Mouse (Mus musculus): ENCODE results near the gene Lbx2. TPM values are rescaled to one million over a fixed set of nuclear protein-coding genes. Genes with fewer than 3 reads are reported as not detected.

Gene Lbx2
- 0.46 TPM in 1 of 2 replicates, not detected in the other for total RNA-seq (2014; rRNA removed)
- 0.33 TPM in 1 of 2 replicates, not detected in the other for polyA plus RNA-seq (2015; fragmentation: Nextera tagmentation; extraction: Ambion mirVana)

DNA sequence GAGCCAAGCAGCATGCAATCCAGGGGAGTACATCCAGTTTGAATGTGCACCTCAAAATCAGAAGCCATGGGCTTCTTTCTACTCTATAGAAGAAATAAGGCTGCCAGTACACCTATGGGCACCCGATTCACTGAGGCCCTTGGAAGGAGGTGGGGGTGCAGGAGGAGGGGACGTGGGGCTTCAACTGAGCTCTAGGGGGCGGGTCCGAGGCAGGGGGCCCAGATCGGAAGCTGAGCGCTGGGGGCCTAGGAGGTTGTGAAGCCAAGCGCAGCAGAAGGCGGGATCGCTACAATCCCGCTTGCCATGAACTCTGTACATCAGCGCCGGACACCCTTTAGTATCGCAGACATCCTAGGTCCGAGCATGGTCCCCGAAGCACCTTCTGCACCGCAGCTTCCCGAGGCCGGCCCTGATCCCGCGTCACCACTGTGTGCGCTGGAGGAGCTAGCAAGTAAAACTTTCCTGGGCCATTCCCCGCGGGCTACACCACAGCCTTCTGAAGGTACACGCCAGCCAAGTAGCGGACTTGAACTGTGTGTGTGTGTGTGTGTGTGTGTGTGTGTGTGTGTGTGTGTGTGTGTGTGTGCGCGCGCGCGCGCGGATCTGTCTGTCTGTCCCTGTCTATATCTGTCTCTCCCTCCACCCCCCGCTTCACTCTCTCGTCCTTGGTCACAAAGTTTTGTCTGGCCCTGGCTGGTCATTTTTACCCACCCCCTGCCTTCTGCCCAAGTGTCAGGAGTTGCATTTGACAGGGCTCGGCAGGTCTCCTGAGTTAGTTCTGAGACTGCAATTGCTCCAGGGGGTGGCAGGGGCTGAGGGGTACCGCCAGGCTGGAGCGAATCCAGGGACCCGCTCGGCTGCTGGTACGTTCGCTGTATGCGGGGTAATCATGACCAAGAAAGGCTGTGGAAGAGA lies at the start of gene Lbx2:
Gene Lbx2 (plus strand): TSS at position 247 of the 915 bp plus-strand sequence.
- no peak for ATAC-seq
- no peak within 1 kb of the TSS for H3K4me2 ChIP-seq (ENCODE audit: low read depth)
- H3K4me1 ChIP-seq (ENCODE audit: insufficient read depth), result no peaks in the 10 kb centered on the region
- TF ChIP-seq CTCF (IDR thresholded peaks at IDR 0.05; ENCODE audit: low read depth), result no peak
- H3K27me3 ChIP-seq (ENCODE audit: insufficient read depth, low read length), result peaks cover 56% of the 10 kb centered on the region
- peaks cover 4% of the 10 kb centered on the region; the same call in 1 of the 2 replicates for H3K36me3 ChIP-seq (ENCODE audit: insufficient read depth)
- no peaks in the 10 kb centered on the region for H3K9me3 ChIP-seq (ENCODE audit: low read length)
- no peak within 1 kb of the TSS for H3K4me3 ChIP-seq (ENCODE audit: low read depth, low read length)
- WGBS, result 5% methylated on average over 42 of the region's 42 CpGs
- no peak within 1 kb of the TSS for H3K27ac ChIP-seq (ENCODE audit: low read depth, low read length)
- no peak for DNase-seq
- no peak within 1 kb of the TSS for H3K9ac ChIP-seq

DNA sequence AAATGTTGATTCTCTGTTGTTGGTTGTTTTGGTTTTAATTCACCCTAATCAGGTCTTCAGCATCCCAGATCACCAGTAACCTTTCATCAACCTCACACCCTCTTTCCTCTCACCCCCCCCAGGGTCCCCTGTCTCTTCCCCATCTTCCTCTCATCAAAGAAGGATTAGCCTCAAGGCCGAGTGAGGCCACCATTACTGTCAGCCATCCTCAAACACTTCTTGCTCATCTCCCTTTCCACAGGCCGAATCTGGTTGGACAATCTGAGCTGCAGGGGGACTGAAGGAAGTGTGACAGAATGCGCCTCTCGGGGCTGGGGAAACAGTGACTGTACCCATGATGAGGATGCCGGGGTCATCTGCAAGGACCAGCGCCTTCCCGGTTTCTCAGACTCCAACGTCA lies 49.0 kb upstream of the Lbx2 start:
- no peak overlapping the region for H3K9ac ChIP-seq
- H3K36me3 ChIP-seq (ENCODE audit: insufficient read depth), result no peaks in the 10 kb centered on the region
- H3K27ac ChIP-seq (ENCODE audit: low read depth, low read length), result no peak overlapping the region
- WGBS, result 83% methylated on average over 8 of the region's 8 CpGs
- ATAC-seq (no peak), DNase-seq (no peak)
- H3K4me3 ChIP-seq (ENCODE audit: low read depth, low read length), result no peak overlapping the region
- H3K27me3 ChIP-seq (ENCODE audit: insufficient read depth, low read length), result peaks cover 8% of the 10 kb centered on the region
- H3K4me2 ChIP-seq (ENCODE audit: low read depth), result no peak overlapping the region
- no peak for TF ChIP-seq CTCF (IDR thresholded peaks at IDR 0.05; ENCODE audit: low read depth)
- no peaks in the 10 kb centered on the region for H3K9me3 ChIP-seq (ENCODE audit: low read length)
- H3K4me1 ChIP-seq (ENCODE audit: insufficient read depth), result peaks cover 20% of the 10 kb centered on the region

DNA sequence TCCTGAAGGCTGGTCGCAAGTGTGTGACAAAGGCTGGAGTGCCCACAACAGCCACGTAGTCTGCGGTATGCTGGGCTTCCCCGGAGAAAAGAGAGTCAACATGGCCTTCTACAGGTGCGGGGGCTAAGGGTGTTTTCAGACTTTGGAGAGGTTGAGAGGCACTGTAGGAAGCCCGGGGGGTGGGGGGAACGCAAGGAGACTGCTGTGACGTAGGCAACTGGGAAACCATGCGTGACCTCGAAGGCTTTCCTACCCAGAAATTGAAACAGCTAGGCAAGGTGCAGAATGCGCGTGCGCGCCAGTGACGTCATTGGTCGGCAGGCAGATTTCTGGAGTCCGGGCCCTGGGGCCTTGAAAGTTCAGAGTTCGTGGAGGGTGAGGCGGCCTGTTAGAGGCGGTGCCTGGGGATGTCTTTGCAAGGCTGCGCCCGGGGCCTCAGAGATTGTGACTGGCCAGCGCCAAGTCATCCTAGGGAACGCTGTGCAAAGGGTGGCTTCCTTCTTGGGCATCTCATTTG lies 47.6 kb upstream of the Lbx2 start:
- no peaks in the 10 kb centered on the region for H3K36me3 ChIP-seq (ENCODE audit: insufficient read depth)
- H3K9ac ChIP-seq, result 0 out of 2 replicates have a peak overlapping the region, but pooled peaks have one; percentile 31
- WGBS, result 8% methylated on average over 24 of the region's 24 CpGs
- no peaks in the 10 kb centered on the region for H3K27me3 ChIP-seq (ENCODE audit: insufficient read depth, low read length)
- TF ChIP-seq CTCF (IDR thresholded peaks at IDR 0.05; ENCODE audit: low read depth), result no peak
- ATAC-seq (peak; percentile 74), DNase-seq (peak; percentile 86)
- no peaks in the 10 kb centered on the region for H3K9me3 ChIP-seq (ENCODE audit: low read length)
- H3K4me3 ChIP-seq (ENCODE audit: low read depth, low read length), result peak overlapping the region; percentile 31
- peak overlapping the region; percentile 58 for H3K4me2 ChIP-seq (ENCODE audit: low read depth)
- H3K4me1 ChIP-seq (ENCODE audit: insufficient read depth), result peaks cover 8% of the 10 kb centered on the region
- no peak overlapping the region for H3K27ac ChIP-seq (ENCODE audit: low read depth, low read length)

DNA sequence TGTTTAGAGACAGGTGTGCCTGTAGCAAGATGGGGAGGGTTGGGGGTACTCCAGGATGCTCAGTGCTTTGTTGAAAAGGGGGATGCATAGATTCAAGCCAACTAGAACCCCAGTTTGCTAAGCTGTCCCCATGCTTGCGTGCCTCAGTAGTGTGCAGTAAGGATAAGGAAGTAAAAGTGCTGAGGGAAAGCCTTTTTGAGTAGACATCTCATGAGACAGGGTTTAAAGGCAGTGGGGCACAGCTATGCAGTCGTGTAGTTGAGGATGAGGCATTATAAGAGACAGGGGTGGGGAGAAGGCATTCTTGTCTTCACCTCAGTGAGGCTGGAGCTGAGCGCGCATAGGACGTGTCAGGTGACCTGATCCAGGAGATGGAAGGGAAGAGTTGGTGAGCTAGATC lies 45.6 kb upstream of the Lbx2 start:
- DNase-seq (no peak), ATAC-seq (no peak)
- WGBS, result 80% methylated on average over 5 of the region's 5 CpGs
- Histone ChIP-seq H3K36me3 (ENCODE audit: insufficient read depth) (no peaks in the 10 kb centered on the region), H3K4me2 (ENCODE audit: low read depth) (no peak overlapping the region), H3K27ac (ENCODE audit: low read depth, low read length) (no peak overlapping the region), H3K9ac (no peak overlapping the region), H3K27me3 (ENCODE audit: insufficient read depth, low read length) (no peaks in the 10 kb centered on the region), H3K9me3 (ENCODE audit: low read length) (no peaks in the 10 kb centered on the region), H3K4me3 (ENCODE audit: low read depth, low read length) (no peak overlapping the region), H3K4me1 (ENCODE audit: insufficient read depth) (peaks cover 6% of the 10 kb centered on the region; the same call in 1 of the 2 replicates)
- TF ChIP-seq CTCF (IDR thresholded peaks at IDR 0.05; ENCODE audit: low read depth), result no peak

DNA sequence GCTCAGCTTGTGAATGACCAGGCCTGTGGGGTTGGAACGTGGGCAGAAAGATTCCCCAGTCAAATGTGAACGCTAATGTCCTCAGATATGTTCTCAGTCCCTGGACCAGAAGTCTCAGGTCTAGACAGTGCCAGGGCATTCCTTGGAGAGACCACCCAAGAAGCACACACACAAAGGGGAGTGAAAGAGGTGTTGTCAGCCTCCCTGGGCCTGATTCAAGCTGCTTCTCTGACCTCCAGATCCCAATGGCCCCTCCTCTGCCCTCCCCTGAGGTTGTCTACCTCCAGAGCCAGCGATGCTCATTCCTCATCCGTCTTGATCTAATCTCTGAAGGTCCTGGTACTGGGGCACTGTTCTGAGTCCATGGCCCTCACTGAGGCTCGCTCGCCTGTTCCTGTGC lies 42.6 kb upstream of the Lbx2 start:
- H3K27ac ChIP-seq (ENCODE audit: low read depth, low read length), result no peak overlapping the region
- H3K9me3 ChIP-seq (ENCODE audit: low read length), result no peaks in the 10 kb centered on the region
- 72% methylated on average over 6 of the region's 6 CpGs for WGBS
- no peak overlapping the region for H3K4me3 ChIP-seq (ENCODE audit: low read depth, low read length)
- H3K27me3 ChIP-seq (ENCODE audit: insufficient read depth, low read length), result no peaks in the 10 kb centered on the region
- no peak overlapping the region for H3K4me2 ChIP-seq (ENCODE audit: low read depth)
- H3K36me3 ChIP-seq (ENCODE audit: insufficient read depth), result no peaks in the 10 kb centered on the region
- ATAC-seq (no peak), DNase-seq (no peak)
- H3K4me1 ChIP-seq (ENCODE audit: insufficient read depth), result peaks cover 2% of the 10 kb centered on the region; the same call in 1 of the 2 replicates
- no peak overlapping the region for H3K9ac ChIP-seq
- TF ChIP-seq CTCF (IDR thresholded peaks at IDR 0.05; ENCODE audit: low read depth), result no peak

DNA sequence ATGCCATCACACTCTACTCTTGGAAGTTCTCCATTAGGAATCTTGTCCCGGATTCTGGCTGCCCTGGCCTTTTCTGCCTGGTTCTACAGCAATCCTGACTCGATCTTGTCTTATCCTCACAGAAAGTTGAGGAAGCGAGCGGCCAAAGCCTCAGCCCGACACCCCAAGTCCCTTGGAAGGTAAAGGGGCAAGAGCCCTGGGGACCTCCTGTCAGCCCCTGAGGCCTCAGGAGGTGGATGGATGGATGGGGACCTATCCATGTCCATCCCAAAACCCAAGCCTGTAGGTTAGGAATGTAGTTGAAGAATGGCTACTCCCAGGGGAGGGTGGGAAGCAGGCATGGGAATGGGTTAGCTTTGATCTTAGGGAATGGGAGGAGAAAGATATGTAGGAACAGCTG lies 42.2 kb upstream of the Lbx2 start:
- WGBS, result 86% methylated on average over 5 of the region's 5 CpGs

DNA sequence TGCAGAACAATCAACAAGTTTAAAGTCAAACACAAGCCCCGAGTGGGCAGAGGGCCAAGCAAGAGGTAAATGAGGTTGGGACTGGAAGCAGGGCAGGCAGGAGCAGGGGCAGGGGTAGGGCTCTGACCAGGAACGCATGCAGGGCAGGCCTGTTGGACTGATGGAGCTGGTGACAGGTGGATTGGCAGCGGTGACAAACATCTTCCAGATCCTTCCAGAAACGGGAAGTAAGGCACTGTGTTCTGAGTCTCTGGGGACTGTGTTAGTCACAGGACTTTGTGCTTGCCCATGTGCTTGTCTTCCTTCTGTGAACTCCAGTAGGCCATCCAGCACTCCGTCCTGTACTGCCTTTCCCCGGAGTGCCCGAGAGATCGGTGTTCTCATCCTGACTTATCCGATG lies 41.4 kb upstream of the Lbx2 start:
- no peaks in the 10 kb centered on the region for H3K36me3 ChIP-seq (ENCODE audit: insufficient read depth)
- H3K27me3 ChIP-seq (ENCODE audit: insufficient read depth, low read length), result no peaks in the 10 kb centered on the region
- no peak for DNase-seq
- no peak for ATAC-seq
- 83% methylated on average over 9 of the region's 9 CpGs for WGBS
- no peaks in the 10 kb centered on the region for H3K9me3 ChIP-seq (ENCODE audit: low read length)
- no peak overlapping the region for H3K9ac ChIP-seq
- H3K27ac ChIP-seq (ENCODE audit: low read depth, low read length), result no peak overlapping the region
- no peak overlapping the region for H3K4me3 ChIP-seq (ENCODE audit: low read depth, low read length)
- TF ChIP-seq CTCF (IDR thresholded peaks at IDR 0.05; ENCODE audit: low read depth), result no peak
- H3K4me1 ChIP-seq (ENCODE audit: insufficient read depth), result no peaks in the 10 kb centered on the region
- no peak overlapping the region for H3K4me2 ChIP-seq (ENCODE audit: low read depth)

More for the DNA sequence above, 42.2 kb upstream of the Lbx2 start:
- Histone ChIP-seq H3K36me3 (ENCODE audit: insufficient read depth) (no peaks in the 10 kb centered on the region), H3K4me3 (ENCODE audit: low read depth, low read length) (no peak overlapping the region), H3K9ac (no peak overlapping the region), H3K4me1 (ENCODE audit: insufficient read depth) (no peaks in the 10 kb centered on the region), H3K9me3 (ENCODE audit: low read length) (no peaks in the 10 kb centered on the region), H3K4me2 (ENCODE audit: low read depth) (no peak overlapping the region), H3K27me3 (ENCODE audit: insufficient read depth, low read length) (no peaks in the 10 kb centered on the region), H3K27ac (ENCODE audit: low read depth, low read length) (no peak overlapping the region)
- TF ChIP-seq CTCF (IDR thresholded peaks at IDR 0.05; ENCODE audit: low read depth), result no peak
- ATAC-seq (no peak), DNase-seq (no peak)

Measured in forebrain, postnatal 0 days (tissue).